ENCODE assay signal across 8 mouse cellular contexts in the genomic region with DNA sequence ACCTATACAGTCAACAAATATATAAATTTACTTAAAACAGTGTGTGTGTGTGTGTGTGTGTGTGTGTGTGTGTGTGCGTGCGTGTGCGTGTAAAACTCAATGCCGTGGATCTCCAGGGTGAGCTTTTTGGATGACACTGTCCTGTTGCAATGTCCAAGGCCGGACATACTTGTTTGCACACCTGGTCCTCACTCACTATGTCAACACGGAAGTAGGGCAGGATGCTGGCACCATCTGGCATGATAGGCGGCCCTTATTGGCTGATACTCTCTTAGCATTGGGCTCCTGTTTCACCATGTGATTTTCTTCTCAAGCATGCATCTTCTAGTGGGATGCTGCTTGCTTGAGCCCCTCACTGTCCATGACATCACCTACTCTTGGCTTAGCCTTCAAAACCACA. TPM values are rescaled to one million over a fixed set of nuclear protein-coding genes. Genes with fewer than 3 reads are reported as not detected.
DNase-seq lines count a peak whose midpoint lies in the region; ATAC-seq and TF ChIP-seq lines count a peak whose summit lies in the region.

No protein-coding gene starts in this region.

- H3K9me3 ChIP-seq in kidney, embryonic 15.5 days (replicated peaks): no peaks in the 10 kb centered on the region
- no peaks in the 10 kb centered on the region for H3K9me3 ChIP-seq in intestine, postnatal 0 days (ENCODE audit: control insufficient read depth)
- no peaks in the 10 kb centered on the region for H3K9me3 ChIP-seq in neural tube, embryonic 11.5 days (ENCODE audit: control insufficient read depth, low read length)

- H3K4me1 ChIP-seq in kidney, embryonic 15.5 days: peaks cover 32% of the 10 kb centered on the region
- no peaks in the 10 kb centered on the region for H3K4me1 ChIP-seq in intestine, postnatal 0 days (replicated peaks; ENCODE audit: control insufficient read depth, insufficient read depth, low read length)
- no peaks in the 10 kb centered on the region for H3K4me1 ChIP-seq in neural tube, embryonic 11.5 days (ENCODE audit: control insufficient read depth, insufficient read depth, low read length)

- peak overlapping the region; percentile 87 for H3K4me3 ChIP-seq in kidney, embryonic 15.5 days (replicated peaks)
- H3K4me3 ChIP-seq in intestine, postnatal 0 days (ENCODE audit: low read depth, low read length): peak overlapping the region; percentile 82
- no peak overlapping the region for H3K4me3 ChIP-seq in neural tube, embryonic 11.5 days (ENCODE audit: low read depth, low read length)

- DNase-seq in kidney, postnatal 25 days: no peak
- DNase-seq in cerebellum, adult 9-11 months: peak; percentile 58
- no peak for DNase-seq in neural tube, embryonic 11.5 days (ENCODE audit: low spot score)
- DNase-seq in frontal cortex, postnatal 36 days (ENCODE audit: low spot score in 2 of 2): no peak
- no peak for DNase-seq in adrenal gland, postnatal 4 days (ENCODE audit: low spot score in 2 of 2)
- DNase-seq in adrenal gland, adult 2 months: no peak

- WGBS in kidney, embryonic 15.5 days: 69% methylated on average over 7 of the region's 7 CpGs
- WGBS in intestine, postnatal 0 days: 49% methylated on average over 7 of the region's 7 CpGs
- WGBS in neural tube, embryonic 11.5 days: 63% methylated on average over 7 of the region's 7 CpGs

- no peaks in the 10 kb centered on the region for H3K27me3 ChIP-seq in kidney, embryonic 15.5 days
- no peaks in the 10 kb centered on the region for H3K27me3 ChIP-seq in intestine, postnatal 0 days (replicated peaks; ENCODE audit: control insufficient read depth, insufficient read depth, low read length)
- no peaks in the 10 kb centered on the region for H3K27me3 ChIP-seq in neural tube, embryonic 11.5 days (ENCODE audit: control insufficient read depth, insufficient read depth, low read length)

- 0 out of 2 replicates have a peak overlapping the region, but pooled peaks have one; percentile 50 for H3K9ac ChIP-seq in kidney, embryonic 15.5 days
- no peak overlapping the region for H3K9ac ChIP-seq in intestine, postnatal 0 days (ENCODE audit: low read depth, low read length)
- no peak overlapping the region for H3K9ac ChIP-seq in neural tube, embryonic 11.5 days (ENCODE audit: low read length)

- H3K27ac ChIP-seq in kidney, embryonic 15.5 days: peak overlapping the region; percentile 97
- H3K27ac ChIP-seq in intestine, postnatal 0 days (ENCODE audit: low read depth, low read length): peak overlapping the region; percentile 96
- H3K27ac ChIP-seq in neural tube, embryonic 11.5 days (ENCODE audit: low read depth, low read length): no peak overlapping the region

- no peak for TF ChIP-seq CTCF in intestine, postnatal 0 days (IDR thresholded peaks at IDR 0.05; ENCODE audit: low read depth)

- ATAC-seq in kidney, embryonic 15.5 days (replicated peaks; ENCODE audit: low FRiP score): no peak
- peak; percentile 18; the same call in 1 of the 2 replicates for ATAC-seq in intestine, postnatal 0 days
- ATAC-seq in neural tube, embryonic 11.5 days (ENCODE audit: insufficient read depth, low FRiP score, low TSS enrichment): no peak

- no peaks in the 10 kb centered on the region for H3K36me3 ChIP-seq in kidney, embryonic 15.5 days
- no peaks in the 10 kb centered on the region for H3K36me3 ChIP-seq in intestine, postnatal 0 days (ENCODE audit: control insufficient read depth, insufficient read depth)
- H3K36me3 ChIP-seq in neural tube, embryonic 11.5 days (ENCODE audit: control insufficient read depth, insufficient read depth, low read length): no peaks in the 10 kb centered on the region

- peak overlapping the region; percentile 86 for H3K4me2 ChIP-seq in kidney, embryonic 15.5 days
- H3K4me2 ChIP-seq in intestine, postnatal 0 days (replicated peaks; ENCODE audit: low read depth): peak overlapping the region; percentile 76
- peak overlapping the region; percentile 60; the same call in 1 of the 2 replicates for H3K4me2 ChIP-seq in neural tube, embryonic 11.5 days (ENCODE audit: low read depth)

RNA-seq across cellular contexts. Expression of a gene that starts 13.8 kb away (rescaled TPM):
- polyA plus RNA-seq in kidney, embryonic 15.5 days (2015; fragmentation: Nextera tagmentation; extraction: Ambion mirVana): 0.09 TPM in 1 of 2 replicates, not detected in the other
- polyA plus RNA-seq in intestine, postnatal 0 days (2015; fragmentation: Nextera tagmentation; extraction: Ambion mirVana): 0.35 and 0.80 TPM in 2 replicates
- polyA plus RNA-seq in neural tube, embryonic 11.5 days (2014; fragmentation: Nextera tagmentation; extraction: Ambion mirVana): 0.16 TPM in 1 of 2 replicates, not detected in the other
- under 1 TPM in 1 of 2 experiments, not detected in 1; 0.79 TPM for total RNA-seq in adrenal gland, postnatal 4 days (2021)
- total RNA-seq in adrenal gland, adult 2 months (2021): under 1 TPM; 0.66 to 0.79 TPM
- 0.12 TPM in 1 of 2 replicates, not detected in the other for polyA plus RNA-seq in adrenal gland, adult 2 months (2012; rRNA removed)

RNA-seq across cellular contexts. Expression of a gene that starts 13.8 kb away (rescaled TPM):
- polyA plus RNA-seq in kidney, embryonic 15.5 days (2015; fragmentation: Nextera tagmentation; extraction: Ambion mirVana): not detected in 2 replicates
- 0.25 TPM in 1 of 2 replicates, not detected in the other for polyA plus RNA-seq in intestine, postnatal 0 days (2015; fragmentation: Nextera tagmentation; extraction: Ambion mirVana)
- polyA plus RNA-seq in neural tube, embryonic 11.5 days (2014; fragmentation: Nextera tagmentation; extraction: Ambion mirVana): not detected in 2 replicates
- total RNA-seq in adrenal gland, postnatal 4 days (2021): not detected
- not detected for total RNA-seq in adrenal gland, adult 2 months (2021)
- not detected in 2 replicates for polyA plus RNA-seq in adrenal gland, adult 2 months (2012; rRNA removed)

RNA-seq across cellular contexts. Expression of a gene that starts 47.5 kb away (rescaled TPM):
- 0.15 and 0.16 TPM in 2 replicates for polyA plus RNA-seq in kidney, embryonic 15.5 days (2015; fragmentation: Nextera tagmentation; extraction: Ambion mirVana)
- polyA plus RNA-seq in intestine, postnatal 0 days (2015; fragmentation: Nextera tagmentation; extraction: Ambion mirVana): 0.18 and 0.21 TPM in 2 replicates
- not detected in 2 replicates for polyA plus RNA-seq in neural tube, embryonic 11.5 days (2014; fragmentation: Nextera tagmentation; extraction: Ambion mirVana)
- under 1 TPM in 1 of 2 experiments, not detected in 1; 0.23 TPM for total RNA-seq in adrenal gland, postnatal 4 days (2021)
- total RNA-seq in adrenal gland, adult 2 months (2021): under 1 TPM in 1 of 2 experiments, not detected in 1; 0.21 TPM
- polyA plus RNA-seq in adrenal gland, adult 2 months (2012; rRNA removed): not detected in 2 replicates

RNA-seq across cellular contexts. Expression of a gene that starts 50.9 kb away (rescaled TPM):
- polyA plus RNA-seq in kidney, embryonic 15.5 days (2015; fragmentation: Nextera tagmentation; extraction: Ambion mirVana): 0.17 and 0.22 TPM in 2 replicates
- 0.21 and 0.27 TPM in 2 replicates for polyA plus RNA-seq in intestine, postnatal 0 days (2015; fragmentation: Nextera tagmentation; extraction: Ambion mirVana)
- polyA plus RNA-seq in neural tube, embryonic 11.5 days (2014; fragmentation: Nextera tagmentation; extraction: Ambion mirVana): not detected in 2 replicates
- under 1 TPM; 0.11 to 0.25 TPM for total RNA-seq in adrenal gland, postnatal 4 days (2021)
- under 1 TPM; 0.23 to 0.31 TPM for total RNA-seq in adrenal gland, adult 2 months (2021)
- polyA plus RNA-seq in adrenal gland, adult 2 months (2012; rRNA removed): 0.08 and 0.16 TPM in 2 replicates

RNA-seq across cellular contexts. Expression of a gene that starts 51.0 kb away (rescaled TPM):
- polyA plus RNA-seq in kidney, embryonic 15.5 days (2015; fragmentation: Nextera tagmentation; extraction: Ambion mirVana): 0.68 TPM in 2 replicates
- 1.2 and 1.4 TPM in 2 replicates for polyA plus RNA-seq in intestine, postnatal 0 days (2015; fragmentation: Nextera tagmentation; extraction: Ambion mirVana)
- 0.58 and 1.3 TPM in 2 replicates for polyA plus RNA-seq in neural tube, embryonic 11.5 days (2014; fragmentation: Nextera tagmentation; extraction: Ambion mirVana)
- 1 to 10 TPM in 1 of 2 experiments, under 1 TPM in 1; 0.67 to 1.7 TPM for total RNA-seq in adrenal gland, postnatal 4 days (2021)
- under 1 TPM; 0.17 to 0.38 TPM for total RNA-seq in adrenal gland, adult 2 months (2021)
- polyA plus RNA-seq in adrenal gland, adult 2 months (2012; rRNA removed): 0.06 and 0.52 TPM in 2 replicates
